Mouse (Mus musculus) brain, adult 2 months (tissue): ENCODE results near the gene Lce3a.
A peak's percentile ranks its signal among the peaks of the same experiment; 100 is the strongest.

Experiments
- DNase-seq: peaks from one replicate; pipeline ENCODE4 v3.0.0; 2011; ENCODE audit warnings: low read depth, low spot score

Lce3a gene

GRCm38 (mm10) chr3:92926130-92926529 lies at the start of gene Lce3a:
Gene Lce3a (minus strand): TSS chr3:92926230.
- DNase-seq: no peak

GRCm38 (mm10) chr3:92966761-92967160 lies 40.7 kb upstream of the Lce3a start, which contains the start of gene Lce3e:
Gene Lce3e (plus strand): TSS chr3:92967061.
- no peak for DNase-seq

- DNase-seq: no peak
Observed at GRCm38 (mm10) chr3:92957090-92957489, 31.1 kb upstream of the Lce3a start, which contains the start of gene Lce3d. Gene Lce3d (plus strand): TSS chr3:92957390.

GRCm38 (mm10) chr3:92944186-92944585 lies 18.2 kb upstream of the Lce3a start, which contains the start of gene Lce3c:
Gene Lce3c (plus strand): TSS chr3:92944486.
- DNase-seq: no peak

- no peak for DNase-seq
Observed at GRCm38 (mm10) chr3:92932679-92933078, 6.6 kb upstream of the Lce3a start, which contains the start of gene Lce3b. Gene Lce3b (plus strand): TSS chr3:92932979.

- peak; percentile 61 for DNase-seq
Observed at GRCm38 (mm10) chr3:92920364-92920763, 5.7 kb downstream of the Lce3a start.

- DNase-seq: peak; percentile 58
Observed at GRCm38 (mm10) chr3:92907571-92907970, 18.5 kb downstream of the Lce3a start.

GRCm38 (mm10) chr3:92905182-92905581 lies 20.8 kb downstream of the Lce3a start:
- no peak for DNase-seq

GRCm38 (mm10) chr3:92903640-92904039 lies 22.4 kb downstream of the Lce3a start:
- peak; percentile 33 for DNase-seq

GRCm38 (mm10) chr3:92902992-92903391 lies 23.0 kb downstream of the Lce3a start:
- DNase-seq: peak; percentile 23

- DNase-seq: no peak
Observed at GRCm38 (mm10) chr3:92894489-92894888, 31.5 kb downstream of the Lce3a start.

- DNase-seq: no peak
Observed at GRCm38 (mm10) chr3:92894063-92894462, 32.0 kb downstream of the Lce3a start.
